Mouse (Mus musculus): ENCODE measurements around the gene Musk.

Gene Musk

DNA sequence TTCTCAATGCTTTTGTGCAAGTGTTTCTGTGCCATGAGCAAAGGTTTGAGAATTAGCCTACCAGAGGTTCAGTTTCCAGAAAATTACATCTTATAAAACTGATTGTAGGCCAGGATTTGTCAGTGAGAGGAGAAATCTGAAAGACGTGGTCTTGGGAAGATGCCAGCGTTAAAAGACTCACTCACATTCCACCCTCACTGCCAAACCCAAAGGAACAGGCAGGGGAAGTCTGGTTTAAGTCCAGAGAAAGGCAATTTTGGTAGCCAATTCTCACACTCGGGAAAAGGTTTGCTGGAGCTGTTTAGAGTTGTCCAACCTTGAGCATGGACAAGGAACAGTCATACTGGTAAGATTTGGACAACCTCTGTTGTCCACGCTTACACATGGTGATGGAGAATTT lies 131.6 kb downstream of the Musk start:
- DNase-seq (ENCODE audit: low spot score), result no peak

DNA sequence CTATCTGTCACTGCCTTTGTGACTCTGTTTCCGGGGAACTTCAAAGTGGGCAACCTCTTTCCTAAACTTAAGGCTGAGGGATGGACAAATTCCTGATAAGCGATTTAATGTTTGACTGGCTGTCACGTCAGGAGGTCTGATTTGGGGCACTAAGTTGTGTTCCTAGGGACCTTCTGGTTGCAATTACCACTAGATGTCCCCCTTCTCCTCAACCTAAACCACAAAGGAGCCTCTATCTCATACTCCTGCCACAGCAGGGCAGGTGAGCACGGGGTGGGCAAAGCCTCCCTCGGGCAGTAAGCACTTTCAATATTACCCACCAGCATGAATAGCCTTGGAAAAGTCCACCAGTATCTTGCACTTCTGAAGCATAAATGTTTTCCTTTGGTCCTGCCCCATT lies 133.5 kb downstream of the Musk start:
- DNase-seq (ENCODE audit: low spot score), result no peak

DNA sequence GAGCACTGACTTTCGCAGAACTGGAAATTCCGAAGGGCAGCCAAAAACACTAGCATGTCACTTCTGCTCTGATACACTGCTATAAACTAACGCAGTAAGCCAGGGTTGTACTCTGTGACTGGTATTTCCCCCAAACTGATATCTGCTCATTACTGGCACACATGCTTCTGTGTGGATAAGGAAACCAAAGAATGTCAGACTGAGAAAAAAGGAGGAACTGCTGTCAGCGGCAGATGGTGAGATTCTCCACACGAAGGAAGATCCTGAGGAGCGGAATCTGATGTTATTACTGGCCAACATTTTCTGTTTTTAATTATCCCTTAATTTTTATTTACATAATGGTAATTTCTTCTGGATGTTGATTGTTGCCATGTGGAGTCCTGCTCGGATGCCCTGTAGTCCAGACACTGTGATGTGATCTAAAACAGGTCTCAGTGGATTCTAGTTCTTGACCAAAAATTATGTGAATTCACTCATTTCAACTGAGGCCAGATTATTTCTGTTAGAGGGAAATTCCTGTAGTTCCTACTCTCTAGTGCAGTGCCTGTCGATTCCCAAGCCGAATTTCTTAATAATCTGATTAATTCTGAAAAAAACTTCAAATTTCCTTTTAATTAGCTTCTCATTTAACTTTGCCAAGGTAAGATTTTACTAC lies 137.6 kb downstream of the Musk start:
- DNase-seq (ENCODE audit: low spot score), result no peak
